Mouse (Mus musculus): Measurements from ENCODE around the gene Lrfn1.

DNA sequence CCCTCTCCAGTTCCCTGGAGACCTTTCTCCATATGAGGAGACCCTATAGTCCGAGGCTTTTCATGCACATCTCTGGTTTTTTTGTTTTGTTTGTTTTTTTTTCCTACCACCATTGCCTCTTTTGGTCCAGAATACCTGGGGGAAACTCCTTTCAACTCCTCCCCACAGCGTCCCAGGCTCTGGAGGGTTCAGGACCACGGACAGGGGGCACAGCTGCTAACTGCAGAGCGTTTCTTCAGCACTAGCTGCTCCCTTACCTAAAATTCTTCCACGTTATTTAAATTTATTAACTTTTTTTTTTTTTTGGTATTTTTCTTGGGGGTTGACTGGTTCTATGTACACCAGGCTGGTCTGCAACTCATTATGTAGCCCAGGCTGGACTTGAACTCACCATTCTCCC lies 53.8 kb downstream of the Lrfn1 start:
- TF ChIP-seq CTCF (IDR thresholded peaks at IDR 0.05; ENCODE audit: low read depth) (no peak), EP300 (IDR thresholded peaks at IDR 0.05; ENCODE audit: low read depth) (no peak)
